Mouse (Mus musculus): ENCODE measurements around the gene Ly6g6e. TPM values are rescaled to one million over a fixed set of nuclear protein-coding genes. Genes with fewer than 3 reads are reported as not detected.

The Ly6g6e gene
- polyA plus RNA-seq, 1 experiment from 2014 or later: 9.7 TPM

DNA sequence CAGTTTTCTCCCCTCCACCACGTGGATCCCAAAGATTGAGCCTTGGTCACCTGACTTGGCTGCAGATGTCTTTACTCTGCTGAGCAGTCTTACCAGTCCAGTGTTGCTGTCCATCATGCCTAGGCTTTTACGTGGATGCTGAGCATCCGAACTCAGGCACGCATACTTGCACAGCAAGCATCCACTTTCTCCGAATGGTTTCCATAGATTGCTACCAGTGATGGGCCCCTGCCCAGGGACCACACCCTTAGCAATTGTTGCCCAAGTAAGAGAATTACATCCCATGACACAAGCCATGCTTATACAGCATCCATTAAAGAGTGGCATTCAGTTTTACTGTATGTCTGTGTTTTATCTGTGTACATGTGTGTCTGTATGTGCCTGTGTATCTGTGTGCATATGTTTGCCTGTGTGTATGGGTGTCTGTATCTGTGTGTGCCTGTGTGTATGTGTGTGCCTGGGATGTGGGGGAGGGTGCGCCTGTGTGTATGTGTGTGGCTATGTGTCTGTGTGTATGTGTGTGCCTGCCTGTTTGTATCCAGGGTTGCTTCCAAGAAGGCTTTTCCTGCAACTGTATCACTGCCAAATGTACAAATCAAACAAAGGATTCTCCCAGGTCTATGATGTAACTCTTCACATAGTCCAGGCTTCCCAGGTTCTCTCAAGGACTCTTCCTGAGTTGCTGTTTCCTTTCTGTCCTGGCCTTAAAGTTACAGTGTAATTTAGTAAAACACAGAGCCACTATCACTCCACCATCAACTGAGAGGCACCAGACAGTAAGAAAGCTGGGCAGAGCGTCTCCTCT, 20.8 kb upstream of the Ly6g6e start:
- H3K4me1 ChIP-seq (ENCODE audit: control insufficient read depth, insufficient read depth, low read length): peaks cover 20% of the 10 kb centered on the region; the same call in 1 of the 2 replicates
- no peak for ATAC-seq (ENCODE audit: insufficient number of reproducible peaks, insufficient read depth, low FRiP score, low read depth)
- H3K36me3 ChIP-seq (ENCODE audit: control insufficient read depth, insufficient read depth, low read length): peaks cover 63% of the 10 kb centered on the region
- no peaks in the 10 kb centered on the region for H3K27me3 ChIP-seq (ENCODE audit: control insufficient read depth, insufficient read depth, low read length)
- no peak overlapping the region for H3K4me3 ChIP-seq (ENCODE audit: low read depth, low read length)
- H3K27ac ChIP-seq (ENCODE audit: low read length): no peak overlapping the region
- no peak overlapping the region for H3K4me2 ChIP-seq (replicated peaks; ENCODE audit: low read depth, low read length)
- no peak overlapping the region for H3K9ac ChIP-seq (replicated peaks; ENCODE audit: low read depth, low read length)
- no peaks in the 10 kb centered on the region for H3K9me3 ChIP-seq (ENCODE audit: control insufficient read depth, low read depth, low read length)
- WGBS: 95% methylated on average over 7 of the region's 7 CpGs

DNA sequence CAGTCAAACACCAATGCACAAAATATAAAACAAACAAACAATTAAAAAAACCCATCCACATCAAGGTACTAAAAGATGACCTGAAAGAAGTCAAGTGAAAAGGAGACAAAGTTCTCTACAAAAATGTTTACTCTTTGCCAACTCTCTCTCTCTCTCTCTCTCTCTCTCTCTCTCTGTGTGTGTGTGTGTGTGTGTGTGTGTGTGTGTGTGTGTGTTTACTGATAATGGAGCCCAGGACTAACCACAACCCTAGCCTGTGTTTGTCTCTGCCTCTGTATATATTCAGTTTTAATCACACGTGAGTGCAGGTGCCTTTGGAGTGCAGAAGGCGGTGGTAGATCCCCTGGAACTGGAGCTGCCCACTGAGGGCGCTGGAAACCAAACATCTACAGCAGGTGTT, 19.6 kb upstream of the Ly6g6e start:
- no peak overlapping the region for H3K9ac ChIP-seq (replicated peaks; ENCODE audit: low read depth, low read length)
- no peak overlapping the region for H3K4me3 ChIP-seq (ENCODE audit: low read depth, low read length)
- WGBS: 67% methylated on average over 3 of the region's 3 CpGs
- no peak overlapping the region for H3K27ac ChIP-seq (ENCODE audit: low read length)
- ATAC-seq (ENCODE audit: insufficient number of reproducible peaks, insufficient read depth, low FRiP score, low read depth): no peak
- no peaks in the 10 kb centered on the region for H3K27me3 ChIP-seq (ENCODE audit: control insufficient read depth, insufficient read depth, low read length)
- no peaks in the 10 kb centered on the region for H3K9me3 ChIP-seq (ENCODE audit: control insufficient read depth, low read depth, low read length)
- H3K4me1 ChIP-seq (ENCODE audit: control insufficient read depth, insufficient read depth, low read length): peaks cover 21% of the 10 kb centered on the region; the same call in 1 of the 2 replicates
- H3K4me2 ChIP-seq (replicated peaks; ENCODE audit: low read depth, low read length): no peak overlapping the region
- H3K36me3 ChIP-seq (ENCODE audit: control insufficient read depth, insufficient read depth, low read length): peaks cover 74% of the 10 kb centered on the region

DNA sequence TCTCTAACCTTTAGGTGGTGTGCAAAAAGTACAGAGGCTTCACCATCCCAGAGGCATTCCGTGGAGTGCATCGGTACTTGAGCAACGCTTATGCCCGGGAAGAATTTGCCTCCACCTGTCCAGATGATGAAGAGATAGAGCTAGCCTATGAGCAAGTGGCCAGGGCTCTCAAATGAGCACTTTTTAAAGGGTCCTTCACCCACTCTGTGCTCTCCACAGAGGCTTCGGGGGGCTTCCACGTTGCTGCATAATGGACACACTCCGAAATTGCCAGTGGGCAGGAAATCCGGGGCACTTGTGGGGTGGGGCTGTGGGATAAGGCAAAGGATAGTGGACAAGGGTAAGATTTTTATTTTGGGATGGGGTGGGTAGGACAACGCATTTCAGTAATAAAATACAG, 18.4 kb upstream of the Ly6g6e start:
- Histone ChIP-seq H3K9ac (replicated peaks; ENCODE audit: low read depth, low read length) (no peak overlapping the region), H3K4me3 (ENCODE audit: low read depth, low read length) (no peak overlapping the region), H3K4me1 (ENCODE audit: control insufficient read depth, insufficient read depth, low read length) (peaks cover 13% of the 10 kb centered on the region; the same call in 1 of the 2 replicates), H3K36me3 (ENCODE audit: control insufficient read depth, insufficient read depth, low read length) (peaks cover 62% of the 10 kb centered on the region), H3K9me3 (ENCODE audit: control insufficient read depth, low read depth, low read length) (no peaks in the 10 kb centered on the region), H3K4me2 (replicated peaks; ENCODE audit: low read depth, low read length) (peak overlapping the region; percentile 88; the same call in 1 of the 2 replicates), H3K27me3 (ENCODE audit: control insufficient read depth, insufficient read depth, low read length) (no peaks in the 10 kb centered on the region), H3K27ac (ENCODE audit: low read length) (no peak overlapping the region)
- WGBS: 46% methylated on average over 9 of the region's 9 CpGs
- no peak for ATAC-seq (ENCODE audit: insufficient number of reproducible peaks, insufficient read depth, low FRiP score, low read depth)

DNA sequence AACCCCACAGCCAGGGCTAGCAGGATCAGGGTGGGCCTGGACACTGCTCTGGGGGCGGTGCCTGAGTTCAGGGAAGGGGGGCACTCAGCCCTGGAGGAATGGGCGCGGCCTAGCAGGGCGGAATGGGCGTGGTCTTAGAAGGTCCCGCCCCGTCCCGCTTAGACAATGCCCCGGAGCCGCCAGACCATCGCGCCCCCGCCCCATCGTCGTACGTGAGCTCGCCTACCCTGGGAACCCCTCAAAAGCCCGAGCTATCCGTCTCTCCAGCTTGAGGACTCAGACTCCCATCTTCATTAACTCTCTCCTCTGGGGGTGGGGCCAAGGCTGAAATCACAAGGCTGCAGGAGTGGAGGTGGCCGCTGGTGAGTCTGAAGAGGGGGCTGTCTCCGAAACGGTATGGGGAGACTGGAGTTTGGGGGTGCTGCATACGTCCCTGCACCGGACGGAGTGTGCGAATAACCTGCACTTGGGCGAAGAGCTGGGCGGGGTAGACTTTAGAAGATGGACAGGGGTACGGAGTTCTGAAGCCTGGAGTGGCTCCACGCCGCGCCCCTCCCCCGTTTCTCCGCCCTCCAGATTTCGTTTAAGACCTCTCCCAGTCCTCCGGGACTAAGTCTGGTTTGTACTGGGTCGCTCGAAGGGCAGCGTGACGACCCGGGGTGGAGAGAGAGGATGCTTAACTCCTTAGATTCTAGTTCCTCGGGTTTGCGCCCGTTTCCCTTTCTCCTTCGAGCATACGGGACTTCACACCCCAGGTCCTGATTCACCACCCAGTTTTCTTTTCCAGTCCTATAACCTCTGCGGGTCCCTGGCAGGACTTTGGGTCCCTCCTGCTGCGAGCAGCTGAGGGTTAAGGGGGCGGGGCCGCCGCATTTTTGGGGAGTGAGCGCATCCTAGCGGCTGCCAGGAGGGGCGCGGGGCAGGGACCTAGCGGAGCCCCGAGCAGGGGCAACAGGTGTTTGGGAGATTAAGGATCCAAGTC, 17.5 kb upstream of the Ly6g6e start, which contains the start of gene Ddah2:
Gene Ddah2 (plus strand): TSS at position 125 of the 982 bp plus-strand sequence.
- no peaks in the 10 kb centered on the region for H3K9me3 ChIP-seq (ENCODE audit: control insufficient read depth, low read depth, low read length)
- no peaks in the 10 kb centered on the region for H3K27me3 ChIP-seq (ENCODE audit: control insufficient read depth, insufficient read depth, low read length)
- H3K4me2 ChIP-seq (replicated peaks; ENCODE audit: low read depth, low read length): peak within 1 kb of the TSS; percentile 88
- H3K9ac ChIP-seq (replicated peaks; ENCODE audit: low read depth, low read length): peak within 1 kb of the TSS; percentile 83
- under 1% methylated on average over 57 of the region's 57 CpGs for WGBS
- H3K4me3 ChIP-seq (ENCODE audit: low read depth, low read length): peak within 1 kb of the TSS; percentile 87
- peaks cover 54% of the 10 kb centered on the region for H3K36me3 ChIP-seq (ENCODE audit: control insufficient read depth, insufficient read depth, low read length)
- peak within 1 kb of the TSS; percentile 93 for H3K27ac ChIP-seq (ENCODE audit: low read length)
- peaks cover 16% of the 10 kb centered on the region; the same call in 1 of the 2 replicates for H3K4me1 ChIP-seq (ENCODE audit: control insufficient read depth, insufficient read depth, low read length)
- peak; percentile 89 for ATAC-seq (ENCODE audit: insufficient number of reproducible peaks, insufficient read depth, low FRiP score, low read depth)

DNA sequence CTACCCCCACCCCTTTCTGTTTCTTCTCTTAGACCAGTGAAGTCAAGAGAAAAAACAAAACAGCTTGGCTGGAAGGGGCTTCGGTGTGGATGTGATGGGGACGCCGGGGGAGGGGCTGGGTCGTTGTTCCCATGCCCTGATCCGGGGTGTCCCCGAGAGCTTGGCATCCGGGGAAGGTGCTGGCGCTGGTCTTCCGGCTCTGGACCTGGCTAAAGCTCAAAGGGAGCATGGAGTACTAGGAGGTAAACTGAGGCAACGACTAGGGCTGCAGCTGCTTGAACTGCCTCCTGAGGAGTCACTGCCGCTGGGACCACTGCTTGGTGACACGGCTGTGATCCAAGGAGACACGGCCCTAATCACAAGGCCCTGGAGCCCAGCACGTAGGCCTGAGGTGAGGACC, 16.6 kb upstream of the Ly6g6e start:
- Histone ChIP-seq H3K9ac (replicated peaks; ENCODE audit: low read depth, low read length) (peak overlapping the region; percentile 83), H3K4me1 (ENCODE audit: control insufficient read depth, insufficient read depth, low read length) (peaks cover 19% of the 10 kb centered on the region; the same call in 1 of the 2 replicates), H3K36me3 (ENCODE audit: control insufficient read depth, insufficient read depth, low read length) (peaks cover 47% of the 10 kb centered on the region), H3K27ac (ENCODE audit: low read length) (peak overlapping the region; percentile 93; the same call in 1 of the 2 replicates), H3K4me3 (ENCODE audit: low read depth, low read length) (peak overlapping the region; percentile 87), H3K27me3 (ENCODE audit: control insufficient read depth, insufficient read depth, low read length) (no peaks in the 10 kb centered on the region), H3K4me2 (replicated peaks; ENCODE audit: low read depth, low read length) (peak overlapping the region; percentile 88), H3K9me3 (ENCODE audit: control insufficient read depth, low read depth, low read length) (no peaks in the 10 kb centered on the region)
- WGBS: 31% methylated on average over 14 of the region's 14 CpGs
- ATAC-seq (ENCODE audit: insufficient number of reproducible peaks, insufficient read depth, low FRiP score, low read depth): no peak

DNA sequence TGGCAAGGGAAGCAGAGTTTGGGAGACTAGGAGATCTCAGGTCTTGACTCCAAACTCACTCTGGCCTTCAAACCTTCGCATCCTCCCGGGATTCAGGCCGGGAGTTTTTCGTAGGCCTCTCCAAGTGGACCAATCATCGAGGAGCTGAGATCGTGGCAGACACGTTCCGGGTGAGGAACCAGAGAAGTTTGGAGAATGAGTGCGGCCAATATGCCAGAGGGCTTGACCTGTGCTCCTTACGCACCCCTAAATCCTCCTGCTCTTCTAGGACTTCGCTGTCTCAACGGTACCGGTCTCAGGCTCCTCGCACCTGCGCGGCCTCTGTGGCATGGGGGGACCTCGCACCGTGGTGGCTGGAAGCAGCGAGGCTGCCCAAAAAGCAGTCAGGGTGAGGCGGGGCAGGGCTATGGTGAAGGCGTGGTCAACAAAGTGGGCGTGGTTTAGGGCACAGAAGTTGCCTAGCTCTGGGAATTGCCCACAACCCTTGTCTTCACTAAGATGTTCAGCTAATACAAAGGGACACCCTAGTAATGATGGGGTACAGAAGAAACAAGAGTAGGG, 15.9 kb upstream of the Ly6g6e start:
- Histone ChIP-seq H3K4me2 (replicated peaks; ENCODE audit: low read depth, low read length) (peak overlapping the region; percentile 88), H3K4me1 (ENCODE audit: control insufficient read depth, insufficient read depth, low read length) (peaks cover 26% of the 10 kb centered on the region), H3K27me3 (ENCODE audit: control insufficient read depth, insufficient read depth, low read length) (no peaks in the 10 kb centered on the region), H3K36me3 (ENCODE audit: control insufficient read depth, insufficient read depth, low read length) (peaks cover 39% of the 10 kb centered on the region), H3K9me3 (ENCODE audit: control insufficient read depth, low read depth, low read length) (no peaks in the 10 kb centered on the region), H3K27ac (ENCODE audit: low read length) (no peak overlapping the region), H3K4me3 (ENCODE audit: low read depth, low read length) (peak overlapping the region; percentile 87), H3K9ac (replicated peaks; ENCODE audit: low read depth, low read length) (peak overlapping the region; percentile 83; the same call in 1 of the 2 replicates)
- ATAC-seq (ENCODE audit: insufficient number of reproducible peaks, insufficient read depth, low FRiP score, low read depth): no peak
- WGBS: 55% methylated on average over 22 of the region's 22 CpGs

DNA sequence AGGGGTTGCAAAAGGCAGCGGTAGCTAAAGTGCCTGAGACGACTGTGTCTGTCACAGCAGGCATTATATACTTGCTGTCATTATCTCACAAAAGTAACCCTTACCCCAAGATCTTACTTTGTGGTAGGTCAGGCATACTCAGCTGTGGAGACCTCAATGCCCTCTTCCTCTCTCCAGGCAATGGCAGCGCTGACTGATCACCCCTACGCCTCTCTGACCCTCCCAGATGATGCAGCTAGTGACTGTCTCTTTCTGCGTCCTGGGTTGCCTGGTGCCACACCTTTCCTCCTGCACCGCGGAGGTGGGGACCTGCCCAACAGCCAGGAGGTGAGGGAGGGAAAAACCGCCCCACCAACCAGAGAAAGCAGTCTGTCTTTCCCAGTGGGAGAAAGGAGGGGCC, 15.4 kb upstream of the Ly6g6e start:
- Histone ChIP-seq H3K27me3 (ENCODE audit: control insufficient read depth, insufficient read depth, low read length) (no peaks in the 10 kb centered on the region), H3K36me3 (ENCODE audit: control insufficient read depth, insufficient read depth, low read length) (peaks cover 34% of the 10 kb centered on the region), H3K4me3 (ENCODE audit: low read depth, low read length) (no peak overlapping the region), H3K9ac (replicated peaks; ENCODE audit: low read depth, low read length) (no peak overlapping the region), H3K9me3 (ENCODE audit: control insufficient read depth, low read depth, low read length) (no peaks in the 10 kb centered on the region), H3K4me1 (ENCODE audit: control insufficient read depth, insufficient read depth, low read length) (peaks cover 28% of the 10 kb centered on the region), H3K4me2 (replicated peaks; ENCODE audit: low read depth, low read length) (no peak overlapping the region), H3K27ac (ENCODE audit: low read length) (peak overlapping the region; percentile 33; the same call in 1 of the 2 replicates)
- 69% methylated on average over 8 of the region's 8 CpGs for WGBS
- ATAC-seq (ENCODE audit: insufficient number of reproducible peaks, insufficient read depth, low FRiP score, low read depth): no peak

DNA sequence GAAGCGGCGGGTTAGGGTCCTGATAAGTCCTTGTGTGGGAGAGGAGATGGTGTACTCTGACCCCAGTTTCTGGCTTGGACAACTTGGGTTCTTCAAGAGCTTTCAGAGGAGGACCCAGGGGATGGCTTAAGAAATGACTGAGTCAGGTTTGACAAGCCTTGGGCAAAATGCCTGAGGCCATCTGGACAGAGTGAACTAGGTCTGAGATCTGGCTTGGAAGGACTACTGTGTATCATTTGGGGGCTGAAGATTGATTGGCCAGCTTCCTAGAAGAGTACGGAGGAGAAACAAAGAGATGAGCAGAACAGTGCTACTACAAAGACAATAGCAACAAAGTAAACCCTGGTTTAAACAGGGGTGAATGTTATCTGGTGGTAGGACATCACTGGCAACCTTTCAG, 13.2 kb upstream of the Ly6g6e start:
- Histone ChIP-seq H3K4me2 (replicated peaks; ENCODE audit: low read depth, low read length) (no peak overlapping the region), H3K4me1 (ENCODE audit: control insufficient read depth, insufficient read depth, low read length) (peaks cover 28% of the 10 kb centered on the region), H3K9me3 (ENCODE audit: control insufficient read depth, low read depth, low read length) (no peaks in the 10 kb centered on the region), H3K9ac (replicated peaks; ENCODE audit: low read depth, low read length) (no peak overlapping the region), H3K4me3 (ENCODE audit: low read depth, low read length) (no peak overlapping the region), H3K36me3 (ENCODE audit: control insufficient read depth, insufficient read depth, low read length) (peaks cover 17% of the 10 kb centered on the region), H3K27me3 (ENCODE audit: control insufficient read depth, insufficient read depth, low read length) (no peaks in the 10 kb centered on the region), H3K27ac (ENCODE audit: low read length) (no peak overlapping the region)
- WGBS: 78% methylated on average over 3 of the region's 3 CpGs
- ATAC-seq (ENCODE audit: insufficient number of reproducible peaks, insufficient read depth, low FRiP score, low read depth): no peak

Data from stomach, embryonic 14.5 days (tissue).